Mouse (Mus musculus) liver, adult 10 weeks (tissue): ENCODE data around the gene Ppm1d. TPM values are rescaled to one million over a fixed set of nuclear protein-coding genes. Genes with fewer than 3 reads are reported as not detected.

Experiments
- polyA plus RNA-seq: library from polyadenylated mRNA; stranded (reverse); fragments of 350-450 nt; fragmentation: Illumina TruSeq; extraction: RNeasy Lipid Tissue Mini Kit (QIAGEN cat#74804); gene quantifications from one replicate; pipeline ENCODE4 v1.2.3, GENCODE M21; 2014; ENCODE audit warnings: low read depth, low replicate concordance

Gene Ppm1d
- 5.4 TPM for polyA plus RNA-seq

DNA sequence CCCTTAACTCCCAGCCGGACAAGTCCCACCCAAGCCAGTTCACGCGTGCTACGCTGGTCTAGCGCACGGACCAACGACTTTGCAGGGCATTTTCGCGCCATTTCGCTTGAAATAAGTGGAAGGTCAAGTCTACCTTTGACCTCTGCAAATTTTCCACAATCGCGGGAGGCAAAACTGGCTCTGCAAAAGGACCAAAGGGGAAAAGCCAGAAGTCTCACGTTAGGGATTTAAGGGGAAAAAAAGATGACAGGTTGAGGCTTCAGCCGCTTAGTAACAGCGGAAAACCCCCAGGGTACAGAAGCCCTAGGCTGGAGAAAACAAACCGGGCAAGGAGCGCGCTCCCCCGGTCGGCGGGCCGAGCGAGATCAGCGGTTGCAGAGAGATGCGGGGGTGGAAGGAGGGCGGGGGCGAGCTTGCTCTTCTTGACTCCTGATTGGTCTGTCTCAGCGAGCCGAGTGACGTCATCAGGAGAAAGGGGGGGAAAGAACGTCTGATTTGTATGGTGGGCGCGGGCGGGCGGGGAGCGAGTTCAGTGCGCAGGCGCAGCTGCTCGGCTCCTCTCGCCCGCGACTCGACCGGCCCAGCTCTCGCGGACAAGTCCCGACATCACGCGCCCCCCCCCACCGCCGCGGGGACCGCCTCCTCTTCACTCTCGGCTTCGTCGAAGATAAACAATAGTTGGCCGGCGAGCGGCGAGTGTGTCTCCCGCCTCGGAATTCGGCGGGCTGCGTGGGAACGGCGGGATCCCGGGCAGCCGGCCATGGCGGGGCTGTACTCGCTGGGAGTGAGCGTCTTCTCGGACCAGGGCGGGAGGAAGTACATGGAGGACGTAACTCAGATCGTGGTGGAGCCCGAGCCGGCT lies at the start of gene Ppm1d:
Gene Ppm1d, plus strand, starts transcription at position 532 of the 862 bp plus-strand sequence.

DNA sequence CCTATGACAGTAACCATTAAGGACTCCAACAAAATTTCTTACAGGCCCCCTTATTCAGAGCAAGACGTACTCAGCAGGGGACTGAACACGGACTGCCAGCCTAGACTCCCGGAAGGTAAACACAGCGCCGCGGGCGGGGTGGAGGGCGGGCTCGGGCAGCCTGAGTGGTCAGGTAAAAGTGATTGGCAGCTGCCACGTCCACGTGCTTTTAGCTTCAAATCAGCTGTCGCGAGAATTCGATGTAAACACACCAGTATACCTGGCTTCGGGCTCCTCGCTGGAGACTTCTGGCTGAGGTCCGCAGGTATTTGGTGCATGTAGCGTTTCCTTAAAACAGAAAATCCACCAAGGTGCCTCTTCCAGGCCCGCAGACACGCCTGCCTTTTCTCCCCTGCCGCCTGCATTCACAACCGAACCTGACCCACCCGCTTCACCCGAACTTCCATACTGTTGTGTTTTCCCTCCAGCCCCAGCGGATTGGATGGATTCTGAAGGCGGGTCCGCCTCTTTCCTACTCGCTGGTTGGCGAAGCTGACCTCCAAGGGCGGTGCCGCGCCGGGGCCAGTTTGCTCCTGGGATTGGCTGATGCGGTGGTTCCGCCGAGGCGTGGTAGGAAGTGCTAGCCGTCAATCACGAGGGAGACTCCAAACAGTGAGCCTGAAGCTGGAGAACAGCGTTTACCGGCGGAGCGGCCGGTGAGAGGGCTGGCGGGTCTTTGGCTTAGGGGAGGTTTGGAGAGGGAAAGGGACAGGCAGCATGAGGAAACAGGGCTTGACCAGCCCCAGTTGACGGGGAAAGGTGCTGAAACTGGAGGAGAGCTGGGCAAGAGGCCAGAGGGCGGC lies 41.7 kb downstream of the Ppm1d start, which contains the start of gene Bcas3:
Gene Bcas3, plus strand, starts transcription at position 629 of the 842 bp plus-strand sequence.

Other genes with a start within 250 kb of the Ppm1d start
- 21.1 TPM for gene Usp32, start 171.1 kb upstream of the Ppm1d start, polyA plus RNA-seq
- not detected for gene 1700125H20Rik, start 140.8 kb upstream of the Ppm1d start, polyA plus RNA-seq
- 18.0 TPM for gene Appbp2, start 76.1 kb upstream of the Ppm1d start, polyA plus RNA-seq
- 5.9 TPM for gene Bcas3, start 41.9 kb downstream of the Ppm1d start, polyA plus RNA-seq